Mouse (Mus musculus) lung, adult 2 months (tissue): ENCODE data around the gene Atp6v1g2.

Experiments
- CTCF ChIP-seq: fragments of 200-500 bp; IDR thresholded peaks from 2 replicates; pipeline ENCODE4 v1.5.1; 2011; ENCODE audit warnings: mild to moderate bottlenecking, low read length, control low read depth; ENCODE audit not compliant: insufficient read depth
- POLR2A ChIP-seq: fragments of 200-500 bp; IDR thresholded peaks from 2 replicates; pipeline ENCODE4 v1.6.1; 2011; ENCODE audit warnings: low read depth, mild to moderate bottlenecking, control low read depth, low read length, borderline replicate concordance; ENCODE audit errors: extremely low read depth

DNA sequence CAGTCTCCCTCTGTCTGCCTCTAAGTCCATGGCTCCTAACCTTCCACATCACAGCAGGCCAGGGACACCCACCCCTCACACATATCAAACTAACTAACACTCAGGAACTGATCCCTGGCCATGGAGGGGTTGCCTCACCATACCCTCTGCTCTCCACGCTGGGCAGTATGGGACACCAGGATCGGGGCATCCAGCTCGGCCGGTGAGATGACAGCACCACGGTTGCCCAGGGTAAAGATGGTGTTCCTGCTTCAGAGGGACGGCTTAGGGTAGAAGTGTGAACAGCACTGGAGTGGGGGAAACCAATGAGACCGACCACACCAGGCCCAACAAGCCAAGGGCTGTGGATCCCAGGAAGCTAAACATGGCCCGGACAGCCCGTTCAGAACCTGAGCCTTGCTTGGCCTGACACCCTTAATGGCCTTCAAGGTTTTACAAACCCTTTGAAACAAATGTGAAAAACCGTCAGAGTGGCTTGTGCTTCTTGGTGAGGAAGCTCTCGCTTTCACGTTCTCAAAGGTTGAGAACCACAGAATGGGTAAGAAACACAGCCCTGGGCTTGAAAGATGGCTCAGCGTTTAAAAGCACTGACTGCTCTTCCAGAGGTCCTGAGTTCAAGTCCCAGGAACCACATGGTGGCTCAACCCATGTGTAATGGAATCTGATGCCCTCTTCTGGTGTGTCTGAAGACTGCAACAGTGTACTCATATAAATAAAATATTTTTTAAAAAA, 45.7 kb downstream of the Atp6v1g2 start:
- TF ChIP-seq POLR2A = no peak
- no peak for TF ChIP-seq CTCF
